Mouse (Mus musculus) heart, adult 2 months (tissue): ENCODE measurements around the gene Fam174a.

Experiments
- CTCF ChIP-seq: fragments of 200-600 bp; IDR thresholded peaks from 2 replicates; pipeline ENCODE4 v1.8.1; 2022; ENCODE audit warnings: antibody characterized with exemption, mild to moderate bottlenecking, moderate library complexity
- POLR2A ChIP-seq: fragments of 200-500 bp; IDR thresholded peaks from 2 replicates; pipeline ENCODE4 v1.6.1; 2011; ENCODE audit warnings: mild to moderate bottlenecking, low read depth, low read length, control low read depth; ENCODE audit not compliant: insufficient read depth

GRCm38 (mm10) chr1:95381028-95381427 lies 67.6 kb downstream of the Fam174a start:
- no peak for TF ChIP-seq CTCF
- TF ChIP-seq POLR2A: no peak
